Mouse (Mus musculus): ENCODE data around the gene Cep162.
A peak's percentile ranks its signal among the peaks of the same experiment; 100 is the strongest.

Cep162 gene

DNA sequence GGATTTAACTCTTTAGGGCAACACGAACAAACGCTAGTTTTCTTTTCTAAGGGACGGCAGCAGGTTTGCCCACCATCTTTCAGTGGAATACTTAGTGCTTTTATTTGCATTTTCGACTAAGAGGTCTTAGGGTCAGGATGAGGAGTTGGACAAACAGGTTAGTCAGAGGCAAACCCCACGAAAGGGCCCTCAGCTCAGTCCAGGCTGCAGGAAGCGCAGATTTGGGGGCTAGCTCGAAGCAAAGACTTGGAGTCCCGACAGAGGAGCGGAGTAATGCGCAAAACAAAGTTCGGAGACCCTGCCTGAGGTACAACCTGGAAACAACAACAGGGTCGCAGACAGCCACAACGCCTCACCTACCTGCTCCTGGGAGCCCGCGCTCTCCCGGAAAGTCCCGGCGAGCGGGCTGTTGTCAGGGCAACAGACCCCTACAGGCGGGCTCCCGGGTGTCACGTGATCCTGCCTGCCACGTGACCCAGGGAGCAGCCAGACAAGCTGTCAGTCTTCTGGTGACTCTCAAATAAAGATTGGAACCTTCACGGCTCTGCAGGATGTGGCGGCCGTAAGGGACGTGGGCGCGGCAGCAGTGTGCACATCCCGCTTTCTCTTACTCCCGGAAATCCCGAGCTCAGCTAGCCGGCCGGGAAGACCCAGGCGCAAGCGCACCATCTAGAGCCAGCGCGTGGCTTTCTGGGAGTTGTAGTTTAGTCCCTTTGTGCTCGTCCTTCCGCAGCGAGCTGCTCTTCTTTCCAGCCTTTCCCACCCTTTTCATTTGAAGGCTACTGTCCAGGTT lies at the start of gene Cep162:
Gene Cep162 (minus strand): TSS at position 634 of the 793 bp plus-strand sequence.
- DNase-seq (ENCODE audit: extremely low read depth, low read depth, low spot score) = peak; percentile 25

DNA sequence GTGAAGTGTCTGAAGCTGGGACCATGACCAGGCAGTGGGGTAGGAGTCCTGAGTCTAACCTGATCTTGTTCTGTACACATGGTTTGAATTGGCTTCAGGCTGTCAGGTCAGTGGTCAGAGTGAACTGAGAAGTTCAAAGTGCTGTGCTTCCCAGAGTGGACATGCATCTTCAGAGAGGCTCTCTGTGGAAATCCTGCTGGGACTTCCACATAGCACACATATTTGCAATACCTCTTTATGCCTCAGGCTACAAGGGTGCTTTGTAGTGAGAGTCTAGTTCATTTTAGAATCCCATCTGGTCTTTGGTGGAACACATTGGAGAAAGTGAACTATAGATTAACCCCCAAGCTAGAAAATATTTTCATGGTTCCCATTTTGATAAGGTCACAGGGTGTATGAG lies 47.9 kb upstream of the Cep162 start:
- DNase-seq (ENCODE audit: extremely low read depth, low read depth, low spot score) = no peak

DNA sequence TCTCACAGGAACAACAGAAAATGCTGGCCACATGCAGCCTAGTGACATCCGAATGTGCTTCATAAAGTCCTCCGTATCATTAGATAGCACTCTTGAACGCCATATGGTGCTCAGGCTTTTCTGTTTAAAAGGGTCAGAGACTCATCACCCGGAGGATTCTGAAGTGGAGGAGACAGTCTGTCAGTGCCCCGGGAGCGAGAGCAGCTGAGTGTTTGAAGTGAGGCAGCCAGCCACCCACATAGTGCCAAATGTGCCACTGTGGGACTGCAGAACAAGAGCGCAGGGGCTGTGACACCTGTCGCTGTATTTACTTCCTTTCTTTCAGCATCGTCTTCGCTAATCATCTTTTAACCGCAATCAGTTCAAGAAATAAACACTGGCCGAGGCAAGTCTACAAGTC lies 43.6 kb upstream of the Cep162 start:
- DNase-seq (ENCODE audit: extremely low read depth, low read depth, low spot score) = no peak

DNA sequence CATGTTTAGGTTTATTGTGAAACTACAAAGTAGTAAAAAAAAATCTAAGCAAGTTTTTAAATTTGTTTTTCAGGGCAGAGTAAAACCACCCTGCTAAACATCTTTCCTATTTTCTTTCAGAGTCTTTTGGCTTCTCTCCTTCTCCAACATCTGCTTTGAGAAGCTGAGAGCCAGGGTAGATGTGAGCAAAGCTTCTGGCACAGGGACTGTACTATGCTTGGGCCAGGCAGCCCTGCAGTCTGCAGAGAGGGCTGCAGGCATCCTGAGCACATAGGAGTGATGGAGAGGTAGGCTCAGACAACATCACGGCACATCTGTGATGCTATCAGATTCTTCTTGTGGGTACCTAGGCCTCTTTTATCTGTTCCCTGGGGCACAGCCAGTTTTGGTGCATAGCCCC lies 42.2 kb upstream of the Cep162 start:
- no peak for DNase-seq (ENCODE audit: extremely low read depth, low read depth, low spot score)

DNA sequence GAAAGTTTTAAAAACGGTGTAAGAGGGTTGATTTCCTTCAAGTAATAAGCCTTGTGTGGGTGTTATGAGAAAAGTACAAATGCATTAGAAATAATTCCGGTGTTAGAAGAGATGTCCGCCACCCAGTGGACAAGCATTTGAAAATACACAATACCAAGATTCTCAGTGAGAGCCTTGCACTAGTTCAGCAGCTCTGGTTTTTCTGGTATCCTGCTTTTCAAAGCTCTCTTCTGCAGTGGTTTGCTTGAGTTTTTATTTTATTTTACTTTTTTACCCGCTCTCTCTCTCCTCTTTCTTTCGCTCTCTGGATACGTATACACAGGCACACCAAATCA lies 327 bp upstream of the Cep162 start:
- no peak for DNase-seq (ENCODE audit: extremely low read depth, low read depth, low spot score)

DNA sequence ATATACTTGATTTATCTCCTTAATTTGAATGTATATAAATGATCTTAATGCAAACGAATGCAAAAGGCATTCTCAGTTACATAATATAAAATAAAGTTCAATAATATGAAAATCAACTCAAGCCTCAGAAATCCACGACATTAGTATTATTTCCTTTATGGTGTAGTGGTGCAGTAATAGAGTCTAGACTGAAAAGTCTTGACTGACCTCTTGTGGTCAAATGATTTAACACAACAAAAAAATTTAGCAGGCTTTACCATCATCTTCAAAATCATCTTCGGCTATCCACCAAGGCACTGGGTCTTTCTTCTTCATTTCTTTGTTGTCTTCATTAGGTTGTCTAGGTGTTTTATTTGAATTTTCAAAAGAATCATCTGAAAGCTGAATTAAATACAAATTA lies 7.2 kb downstream of the Cep162 start:
- no peak for DNase-seq (ENCODE audit: extremely low read depth, low read depth, low spot score)

DNA sequence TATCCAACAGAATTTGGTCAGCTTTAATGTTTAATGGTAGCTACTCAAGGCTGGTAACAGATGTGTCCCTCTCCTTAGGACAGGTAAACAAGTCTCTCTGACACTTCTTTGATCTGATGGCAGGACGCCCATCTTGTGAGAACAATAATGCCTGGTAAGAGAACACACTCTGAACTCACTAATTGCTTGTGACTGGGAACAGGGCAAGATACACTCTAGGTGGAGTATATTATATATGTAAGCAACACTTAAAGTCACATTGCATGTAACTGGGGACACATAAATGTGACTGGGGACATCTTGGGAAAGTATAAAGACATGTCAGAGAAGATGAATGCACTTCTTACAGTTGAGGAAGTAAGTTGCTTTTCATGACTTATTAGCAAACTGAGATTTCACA lies 7.7 kb downstream of the Cep162 start:
- no peak for DNase-seq (ENCODE audit: extremely low read depth, low read depth, low spot score)

DNA sequence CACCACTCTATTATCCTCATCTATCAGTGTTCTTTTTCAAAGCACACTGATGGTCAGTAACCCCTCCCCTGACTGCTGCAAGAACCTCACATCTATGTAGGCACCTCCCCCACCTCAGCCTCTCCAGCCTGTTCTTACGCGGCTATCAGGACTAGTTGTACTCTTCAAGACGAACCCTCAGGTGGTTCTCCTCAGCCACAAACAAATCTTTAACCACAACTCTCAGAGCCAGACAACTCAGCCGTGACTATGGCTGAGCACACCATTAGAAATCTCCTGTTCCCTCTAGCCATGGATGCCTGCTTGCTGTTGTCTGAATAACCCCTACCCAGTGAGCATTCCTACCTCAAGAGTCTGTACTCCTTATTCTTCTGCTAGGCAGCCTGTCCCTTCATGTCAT lies 42.1 kb downstream of the Cep162 start:
- DNase-seq (ENCODE audit: extremely low read depth, low read depth, low spot score) = no peak

DNA sequence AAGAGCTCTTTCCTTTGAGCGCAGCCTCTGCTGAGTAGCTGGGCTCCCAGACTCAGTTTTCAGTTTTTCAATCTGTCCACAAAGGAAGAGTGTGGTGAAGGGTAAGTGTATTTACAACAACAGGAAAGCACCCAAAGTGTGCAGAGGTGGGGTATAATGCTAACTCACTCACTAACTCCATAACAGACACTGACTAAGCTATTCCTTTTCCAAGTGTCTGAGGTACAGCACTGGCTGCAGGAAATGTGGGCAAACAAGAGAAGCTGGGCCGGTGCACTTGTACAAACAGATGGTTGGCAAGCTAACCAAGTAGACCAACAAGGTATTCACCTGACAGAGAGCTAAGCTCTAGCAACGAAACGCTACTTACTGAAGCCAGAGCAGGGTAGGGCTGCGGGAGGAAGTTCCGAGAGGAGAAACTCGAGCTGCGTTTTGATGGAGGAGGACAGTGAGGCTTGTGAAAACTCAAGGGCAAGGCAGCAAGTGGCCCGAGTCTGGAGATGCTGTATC lies 44.5 kb downstream of the Cep162 start:
- no peak for DNase-seq (ENCODE audit: extremely low read depth, low read depth, low spot score)

DNA sequence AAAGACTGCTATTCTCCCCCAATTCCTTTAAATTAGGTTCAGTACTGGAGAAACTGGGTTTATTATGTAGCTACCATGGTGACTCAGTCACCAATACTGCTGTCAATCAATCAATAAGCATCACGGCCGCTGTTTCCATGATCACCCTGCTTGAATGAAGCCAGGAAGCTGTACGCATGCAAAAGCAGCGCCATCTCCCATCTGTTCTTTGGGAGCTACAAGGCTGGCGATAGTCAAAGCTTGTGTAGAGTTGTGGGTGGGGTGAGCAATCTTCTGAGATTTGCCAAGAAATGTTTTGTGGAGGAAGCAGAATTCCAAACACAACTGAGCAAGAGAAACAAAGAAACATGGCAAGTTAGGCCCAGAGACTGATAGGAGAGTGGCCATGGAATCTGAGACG lies 52.9 kb downstream of the Cep162 start:
- no peak for DNase-seq (ENCODE audit: extremely low read depth, low read depth, low spot score)

DNA sequence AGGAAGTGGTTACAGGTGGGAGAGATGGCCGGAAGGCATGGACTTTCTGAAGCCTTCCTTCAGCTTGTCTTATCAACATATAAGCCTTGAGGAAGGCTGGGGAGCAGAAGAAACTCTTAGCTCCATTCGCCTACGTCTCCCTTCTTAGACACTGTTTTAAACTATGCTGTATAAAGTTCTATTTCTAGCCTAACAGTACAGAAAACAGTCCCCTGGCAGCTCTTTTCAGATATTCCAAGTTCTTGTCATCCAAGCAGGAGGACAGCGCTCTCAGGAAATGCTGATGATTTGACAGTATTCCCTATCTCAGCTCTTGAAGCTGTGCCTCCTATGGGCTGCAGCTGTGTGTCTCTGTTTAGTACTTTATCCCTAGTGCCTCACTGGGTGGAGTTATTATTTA lies 54.4 kb downstream of the Cep162 start:
- DNase-seq (ENCODE audit: extremely low read depth, low read depth, low spot score) = no peak

DNA sequence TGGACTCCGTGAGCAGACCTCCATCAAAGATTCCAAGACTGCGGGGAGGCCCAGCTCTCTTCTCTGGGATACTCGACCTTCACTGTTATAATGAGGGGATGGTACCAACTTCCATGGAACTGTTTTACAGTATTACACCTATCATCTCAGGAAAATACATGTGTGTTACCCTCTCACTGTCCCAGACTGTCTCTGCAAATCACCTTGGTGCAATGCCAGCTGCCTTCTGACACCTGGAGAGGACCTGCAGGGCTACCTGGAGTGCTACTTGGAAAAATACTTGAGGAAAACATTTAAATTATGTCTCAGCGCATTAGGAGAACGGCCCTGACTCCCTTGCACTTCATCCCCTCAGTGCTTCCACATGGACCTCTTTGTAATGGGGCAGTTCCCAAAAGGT lies 54.9 kb downstream of the Cep162 start:
- DNase-seq (ENCODE audit: extremely low read depth, low read depth, low spot score) = no peak

DNA sequence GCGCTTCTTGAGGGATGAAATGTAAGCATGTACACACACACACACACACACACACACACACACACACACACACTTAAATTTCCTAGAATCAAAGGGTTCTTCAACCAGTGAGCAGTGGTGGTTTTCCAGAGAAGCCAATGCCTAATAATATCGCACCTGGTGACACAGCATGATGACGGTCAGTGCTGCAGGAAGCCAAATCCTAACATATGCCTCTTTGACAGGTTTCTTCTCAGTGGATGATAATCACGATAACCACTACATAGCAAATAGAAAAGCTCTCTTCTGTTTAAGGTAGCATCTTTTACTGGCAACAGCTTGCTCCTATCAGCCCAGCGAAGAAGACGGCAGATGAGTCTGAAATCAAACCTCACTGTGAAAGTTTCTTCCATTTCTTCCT lies 57.3 kb downstream of the Cep162 start:
- no peak for DNase-seq (ENCODE audit: extremely low read depth, low read depth, low spot score)

DNA sequence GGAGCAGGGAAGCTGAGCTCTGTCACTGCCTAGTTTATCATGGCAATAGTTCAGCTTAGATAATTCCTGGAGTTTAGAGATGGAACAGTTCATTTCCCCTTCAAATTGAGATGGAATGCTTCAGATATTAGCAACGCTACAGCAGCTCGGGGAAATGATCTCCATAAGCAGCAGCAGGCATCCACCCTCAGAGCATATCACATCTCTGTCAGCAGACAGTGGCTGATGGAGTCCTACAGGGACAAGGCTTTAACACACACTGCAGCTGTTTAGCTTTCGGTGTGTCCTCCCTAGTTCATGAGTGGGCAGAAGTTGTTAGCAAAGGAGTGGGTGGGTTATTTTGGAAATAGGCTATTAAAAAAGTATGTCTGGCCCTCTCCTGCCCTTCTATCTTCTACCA lies 58.1 kb downstream of the Cep162 start:
- DNase-seq (ENCODE audit: extremely low read depth, low read depth, low spot score) = no peak

DNA sequence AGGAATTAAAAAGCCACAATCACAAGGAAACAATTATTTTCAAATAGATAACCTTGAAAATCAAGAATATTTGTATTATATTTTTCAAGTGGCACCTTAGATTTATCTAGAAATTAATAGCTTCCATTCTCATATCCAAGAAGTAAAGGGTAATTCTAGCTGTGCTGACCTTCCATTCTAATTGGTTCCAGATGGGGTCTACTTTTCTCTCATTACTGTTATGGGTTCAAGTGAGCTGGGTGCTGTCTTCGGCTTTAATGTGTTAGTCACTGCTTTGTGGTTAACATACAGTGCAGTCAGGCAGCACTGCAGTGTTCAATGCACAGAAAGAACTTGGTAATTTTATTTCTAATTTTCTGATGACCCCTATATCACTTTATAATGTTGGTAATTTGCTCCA lies 61.6 kb downstream of the Cep162 start:
- DNase-seq (ENCODE audit: extremely low read depth, low read depth, low spot score) = no peak

DNA sequence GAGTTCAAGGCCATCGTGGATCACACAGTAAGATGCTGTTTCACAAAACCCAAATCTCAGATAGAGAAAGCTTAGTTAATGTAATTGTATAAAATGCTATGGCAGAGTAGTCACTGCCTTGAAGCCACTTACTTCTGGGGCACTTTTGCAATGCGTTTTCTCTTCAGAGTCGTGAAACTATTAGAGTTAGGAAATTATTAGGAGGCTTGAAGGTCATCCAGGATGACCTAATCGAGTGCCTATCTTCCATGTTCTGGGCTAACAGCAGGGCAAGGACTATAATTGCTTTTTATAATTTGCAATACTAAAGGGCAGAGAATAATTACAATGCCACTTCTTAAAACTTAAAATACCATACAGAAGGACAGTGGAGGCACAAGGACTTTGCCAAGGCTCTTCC lies 68.0 kb downstream of the Cep162 start:
- DNase-seq (ENCODE audit: extremely low read depth, low read depth, low spot score) = no peak

DNA sequence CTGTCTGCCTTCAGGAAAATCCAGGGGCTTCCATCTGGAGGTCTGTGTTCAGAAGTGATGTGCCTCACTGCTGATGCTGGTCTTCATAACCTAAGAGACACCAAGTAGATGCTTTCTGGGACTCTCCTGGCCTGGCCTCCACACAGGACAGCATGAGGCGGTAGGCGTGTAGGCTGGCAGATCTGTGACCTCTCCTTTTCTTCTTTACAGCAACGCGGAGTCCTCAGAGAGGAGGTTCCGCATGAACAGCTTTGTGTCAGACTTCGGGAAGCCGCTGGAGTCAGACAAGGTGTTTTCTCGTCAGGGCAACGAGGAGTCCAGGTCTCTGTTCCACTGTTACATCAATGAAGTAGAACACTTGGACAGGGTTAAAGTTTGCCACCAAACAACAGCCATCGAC lies 73.1 kb downstream of the Cep162 start:
- DNase-seq (ENCODE audit: extremely low read depth, low read depth, low spot score) = no peak

DNA sequence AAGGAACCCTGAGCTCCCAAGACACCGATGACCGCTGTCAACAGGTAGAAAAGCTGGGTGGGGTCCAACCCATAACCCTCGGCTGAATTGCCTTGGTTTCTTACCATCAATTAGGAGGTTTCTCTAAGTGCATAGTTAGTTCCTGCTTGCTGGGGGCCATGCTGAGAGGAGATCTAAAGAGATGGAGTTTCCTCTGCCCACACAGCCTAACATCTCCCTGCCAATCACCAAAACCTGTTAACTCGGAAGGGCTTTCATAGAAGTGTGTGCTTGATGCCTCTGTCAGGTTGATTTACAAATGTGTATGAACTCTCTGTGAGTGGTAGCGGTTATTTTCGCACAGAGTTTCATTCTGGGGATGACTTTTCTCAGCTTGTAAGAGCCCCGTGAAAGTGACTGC lies 76.8 kb downstream of the Cep162 start:
- DNase-seq (ENCODE audit: extremely low read depth, low read depth, low spot score) = no peak

DNA sequence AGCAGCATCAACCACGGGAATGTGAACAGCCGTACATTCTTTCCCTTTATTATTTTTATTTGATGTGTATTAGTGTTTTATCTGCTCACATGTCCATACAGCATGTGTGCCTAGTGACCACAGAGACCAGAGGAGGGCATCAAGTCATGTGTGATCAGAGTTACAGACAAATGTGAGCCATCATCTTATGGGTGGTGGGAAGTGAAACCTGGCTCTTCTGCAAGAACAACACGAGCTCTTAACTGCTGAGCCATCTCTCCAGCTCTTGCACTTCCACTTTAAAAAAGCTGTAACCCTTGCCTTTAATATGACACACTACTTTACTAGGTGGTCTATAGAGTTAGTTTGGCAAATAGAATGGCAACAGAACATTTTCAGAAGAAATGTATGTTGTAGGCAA lies 83.8 kb downstream of the Cep162 start:
- no peak for DNase-seq (ENCODE audit: extremely low read depth, low read depth, low spot score)

DNA sequence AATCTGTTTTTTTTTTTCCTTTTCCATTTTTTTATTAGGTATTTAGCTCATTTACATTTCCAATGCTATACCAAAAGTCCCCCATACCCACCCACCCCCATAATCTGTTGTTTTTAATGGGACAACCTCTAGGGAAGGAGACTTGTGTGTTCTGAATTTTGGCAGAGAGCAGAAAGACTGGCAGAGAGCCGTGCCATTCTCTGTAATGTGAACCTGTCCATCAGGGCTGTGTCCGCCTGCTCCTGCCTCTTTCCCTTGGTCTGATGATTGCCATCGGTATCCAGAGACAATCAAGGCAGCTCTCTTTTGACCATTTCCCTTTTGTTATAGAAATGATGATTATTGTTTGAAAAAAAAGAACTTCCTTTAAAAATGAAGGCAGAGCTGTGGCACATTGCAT lies 84.4 kb downstream of the Cep162 start:
- no peak for DNase-seq (ENCODE audit: extremely low read depth, low read depth, low spot score)

DNA sequence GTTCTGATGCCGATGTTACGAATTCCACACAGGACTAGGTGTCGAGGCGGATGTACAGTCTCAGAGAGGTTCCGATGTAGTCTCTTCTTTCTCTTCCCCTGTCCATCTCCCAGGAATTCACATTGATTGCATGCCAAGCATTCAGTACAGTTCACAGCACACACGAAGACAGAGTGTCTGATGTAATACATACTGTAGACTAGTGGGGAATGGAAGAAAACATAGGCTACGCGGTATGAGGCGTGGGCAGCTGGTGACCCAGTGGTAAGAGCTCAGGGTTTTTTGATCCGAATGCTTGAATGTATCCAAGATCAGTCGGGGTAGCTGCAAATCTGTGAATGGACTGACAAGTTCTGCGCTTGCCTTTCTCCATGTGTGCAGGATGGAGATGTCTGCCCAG lies 86.2 kb downstream of the Cep162 start:
- no peak for DNase-seq (ENCODE audit: extremely low read depth, low read depth, low spot score)

DNA sequence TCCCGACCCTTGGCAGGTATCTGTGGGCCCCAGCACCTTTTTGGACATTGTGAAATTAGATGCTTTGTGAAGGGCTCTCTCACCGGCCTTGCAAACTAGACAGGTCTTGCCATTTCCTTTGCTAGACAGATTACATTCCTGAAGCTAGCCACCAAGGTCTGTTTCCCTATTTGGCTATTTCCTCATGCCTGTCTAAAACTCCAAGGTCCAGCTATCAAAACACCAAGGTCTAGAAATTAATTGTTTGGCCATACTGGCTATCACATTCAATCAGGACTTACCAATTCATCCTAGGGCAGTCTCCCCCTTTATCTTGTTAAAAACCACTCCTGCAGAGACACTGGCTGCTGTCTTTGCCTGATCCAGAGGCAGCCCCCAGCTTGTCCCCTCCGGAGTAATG lies 87.3 kb downstream of the Cep162 start:
- DNase-seq (ENCODE audit: extremely low read depth, low read depth, low spot score) = no peak
